Comparison of ENCODE assay signal across 15 mouse cellular contexts in the genomic region with DNA sequence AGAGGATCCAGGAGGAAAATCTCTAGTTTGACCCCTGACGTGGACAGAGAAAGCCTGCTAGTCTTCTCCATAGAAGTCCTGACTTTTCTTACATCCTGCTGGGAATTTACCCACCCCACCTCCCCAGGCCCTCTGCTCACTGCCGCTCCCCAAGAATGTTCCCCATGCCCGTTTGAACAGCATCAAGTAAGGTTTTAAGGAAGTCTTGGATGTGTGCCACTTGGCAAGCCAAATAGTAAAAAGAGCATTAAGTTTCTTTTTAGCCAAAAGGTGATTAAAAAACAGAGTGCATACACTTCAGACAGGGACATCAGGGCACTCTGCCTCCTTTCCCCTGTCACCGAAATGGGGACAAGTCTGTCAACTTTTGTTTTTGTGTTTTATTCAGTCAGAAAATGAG.
A peak's percentile ranks its signal among the peaks of the same experiment; 100 is the strongest.
DNase-seq lines count a peak whose midpoint lies in the region; ATAC-seq and TF ChIP-seq lines count a peak whose summit lies in the region.
"Had no signal": no experiment of that assay in that cellular context is flagged by ENCODE, and none has a peak within 500 bp of the region (broad histone marks: within the 10 kb centered on the region; RNA-seq: fewer than 3 reads in every experiment).

No protein-coding gene starts in this region.

- H3K4me1 ChIP-seq in lung, embryonic 14.5 days (ENCODE audit: insufficient read depth), result peaks cover 7% of the 10 kb centered on the region
- peaks cover 39% of the 10 kb centered on the region for H3K4me1 ChIP-seq in midbrain, embryonic 13.5 days (replicated peaks)
- H3K4me1 ChIP-seq in midbrain, embryonic 15.5 days, result peaks cover 34% of the 10 kb centered on the region

- H3K36me3 ChIP-seq in lung, embryonic 14.5 days (ENCODE audit: insufficient read depth), result no peaks in the 10 kb centered on the region
- H3K36me3 ChIP-seq in midbrain, embryonic 13.5 days, result 0 out of 2 replicates have a peak, but pooled peaks cover 1% of the 10 kb centered on the region
- H3K36me3 ChIP-seq in midbrain, embryonic 15.5 days (replicated peaks), result no peaks in the 10 kb centered on the region
- H3K36me3 ChIP-seq: forebrain, embryonic 15.5 days; heart, embryonic 15.5 days had no signal

- no peak overlapping the region for H3K4me2 ChIP-seq in lung, embryonic 14.5 days
- H3K4me2 ChIP-seq in midbrain, embryonic 13.5 days (replicated peaks), result 0 out of 2 replicates have a peak overlapping the region, but pooled peaks have one; percentile 40
- no peak overlapping the region for H3K4me2 ChIP-seq in midbrain, embryonic 15.5 days

- no peak for TF ChIP-seq CTCF in lung, embryonic 14.5 days (IDR thresholded peaks at IDR 0.05; ENCODE audit: low read depth)

- no peaks in the 10 kb centered on the region for H3K9me3 ChIP-seq in lung, embryonic 14.5 days (ENCODE audit: low read depth, low read length)
- H3K9me3 ChIP-seq in midbrain, embryonic 13.5 days, result no peaks in the 10 kb centered on the region
- no peaks in the 10 kb centered on the region for H3K9me3 ChIP-seq in midbrain, embryonic 15.5 days
- H3K9me3 ChIP-seq: forebrain, embryonic 15.5 days; heart, embryonic 15.5 days had no signal

- 39% methylated on average over 4 of the region's 4 CpGs for WGBS in lung, embryonic 14.5 days
- 43% methylated on average over 4 of the region's 4 CpGs for WGBS in midbrain, embryonic 13.5 days
- 45% methylated on average over 4 of the region's 4 CpGs for WGBS in midbrain, embryonic 15.5 days

- H3K27ac ChIP-seq in lung, embryonic 14.5 days (ENCODE audit: low read depth), result no peak overlapping the region
- H3K27ac ChIP-seq in midbrain, embryonic 13.5 days, result no peak overlapping the region
- H3K27ac ChIP-seq in midbrain, embryonic 15.5 days, result no peak overlapping the region
- H3K27ac ChIP-seq: forebrain, embryonic 15.5 days; heart, embryonic 15.5 days had no signal

- H3K9ac ChIP-seq in lung, embryonic 14.5 days, result no peak overlapping the region
- no peak overlapping the region for H3K9ac ChIP-seq in midbrain, embryonic 13.5 days (replicated peaks)
- H3K9ac ChIP-seq in midbrain, embryonic 15.5 days, result no peak overlapping the region
- H3K9ac ChIP-seq: forebrain, embryonic 15.5 days; heart, embryonic 15.5 days had no signal

- no peaks in the 10 kb centered on the region for H3K27me3 ChIP-seq in lung, embryonic 14.5 days (ENCODE audit: insufficient read depth, low read length)
- H3K27me3 ChIP-seq in midbrain, embryonic 13.5 days, result peaks cover 6% of the 10 kb centered on the region; the same call in 1 of the 2 replicates
- H3K27me3 ChIP-seq in midbrain, embryonic 15.5 days (replicated peaks), result no peaks in the 10 kb centered on the region
- H3K27me3 ChIP-seq: forebrain, embryonic 15.5 days; heart, embryonic 15.5 days had no signal

- no peak for ATAC-seq in lung, embryonic 14.5 days (ENCODE audit: insufficient read depth)
- no peak for ATAC-seq in midbrain, embryonic 13.5 days
- ATAC-seq in midbrain, embryonic 15.5 days (replicated peaks), result no peak
- ATAC-seq: forebrain, embryonic 15.5 days had no signal

- H3K4me3 ChIP-seq in lung, embryonic 14.5 days (ENCODE audit: low read depth, low read length), result no peak overlapping the region
- no peak overlapping the region for H3K4me3 ChIP-seq in midbrain, embryonic 13.5 days (replicated peaks)
- no peak overlapping the region for H3K4me3 ChIP-seq in midbrain, embryonic 15.5 days
- H3K4me3 ChIP-seq: forebrain, embryonic 15.5 days had no signal

- peak; percentile 48 for DNase-seq in heart, adult 11 months
- DNase-seq in heart, adult 9 months (ENCODE audit: low spot score in 2 of 2), result no peak
- peak; percentile 43 for DNase-seq in lung, embryonic 14.5 days
- no peak for DNase-seq in lung, postnatal 25 days (ENCODE audit: low spot score)
- no peak for DNase-seq in c-Kit-positive CD71-positive TER-119-positive erythroid progenitor cells, embryonic 14.5 days (ENCODE audit: low spot score)
- DNase-seq: adrenal gland, postnatal 10 days; cerebellum, adult 18-20 months; cerebellum, adult 9-11 months; gastrocnemius, postnatal 36 days; heart, adult 18-20 months; heart, postnatal 14 days had no signal

Comparison
In these comparisons a context has a peak if more than half of its experiments do, and no peak if none do; other contexts are left out.
1. DNase-seq: peak in heart, adult 11 months (single experiment) and lung, embryonic 14.5 days (single experiment); none in heart, adult 9 months (0 of 2), lung, postnatal 25 days (single experiment) and c-Kit-positive CD71-positive TER-119-positive erythroid progenitor cells, embryonic 14.5 days (single experiment).